Mouse (Mus musculus) kidney, embryonic 15.5 days (tissue): ENCODE data around the gene Calcr. TPM values are rescaled to one million over a fixed set of nuclear protein-coding genes. Genes with fewer than 3 reads are reported as not detected.
"Not testable (repeated sequence)": the region's sequence is repeated elsewhere in the genome, so short reads cannot be mapped to it uniquely, and the experiment has no call there.

ENCODE experiments used
- ATAC-seq: fragments of 200-750 bp; cut with Nextera tagmentation; replicated peaks from 2 replicates; pipeline ENCODE4 v1.8.0; 2017; ENCODE audit warnings: moderate TSS enrichment; ENCODE audit not compliant: low FRiP score
- H3K27ac ChIP-seq: fragments of 300-500 bp; sonication (generic); 2 replicates; pipeline ENCODE4 v1.5.1; 2015; ENCODE audit warnings: mild to moderate bottlenecking, inconsistent platforms
- H3K27me3 ChIP-seq: fragments of 300-500 bp; sonication (generic); 2 replicates; pipeline ENCODE4 v1.6.1; 2015; ENCODE audit warnings: inconsistent platforms
- H3K36me3 ChIP-seq: fragments of 300-500 bp; sonication (generic); 2 replicates; pipeline ENCODE4 v1.6.1; 2015; ENCODE audit warnings: inconsistent platforms
- H3K4me1 ChIP-seq: fragments of 300-500 bp; sonication (generic); 2 replicates; pipeline ENCODE4 v1.6.1; 2015; ENCODE audit warnings: inconsistent platforms
- H3K4me2 ChIP-seq: fragments of 300-500 bp; sonication (generic); 2 replicates; pipeline ENCODE4 v1.6.1; 2015; ENCODE audit warnings: moderate library complexity, mild to moderate bottlenecking, inconsistent platforms
- H3K4me3 ChIP-seq: fragments of 300-500 bp; sonication (generic); replicated peaks from 2 replicates; pipeline ENCODE4 v1.5.1; 2015; ENCODE audit warnings: mild to moderate bottlenecking, inconsistent platforms
- H3K9ac ChIP-seq: fragments of 300-500 bp; sonication (generic); 2 replicates; pipeline ENCODE4 v1.6.1; 2015; ENCODE audit warnings: mild to moderate bottlenecking, inconsistent platforms
- H3K9me3 ChIP-seq: fragments of 300-500 bp; sonication (generic); replicated peaks from 2 replicates; pipeline ENCODE4 v1.6.1; 2016; ENCODE audit warnings: inconsistent platforms
- WGBS: fragments of 180-500 bp; shearing (Covaris S2); methylation state at CpG from one replicate; pipeline ENCODE4 v1.1.7; 2015; ENCODE audit warnings: mixed read lengths; 5-methylcytosine and 5-hydroxymethylcytosine counted together
- polyA plus RNA-seq: library from polyadenylated mRNA; unstranded; fragments of >200 nt; fragmentation: Nextera tagmentation; extraction: Ambion mirVana; gene quantifications from 2 replicates; pipeline ENCODE4 v1.2.1, GENCODE M21; 2015

Gene Calcr
- 0.40 and 0.73 TPM in 2 replicates for polyA plus RNA-seq

DNA sequence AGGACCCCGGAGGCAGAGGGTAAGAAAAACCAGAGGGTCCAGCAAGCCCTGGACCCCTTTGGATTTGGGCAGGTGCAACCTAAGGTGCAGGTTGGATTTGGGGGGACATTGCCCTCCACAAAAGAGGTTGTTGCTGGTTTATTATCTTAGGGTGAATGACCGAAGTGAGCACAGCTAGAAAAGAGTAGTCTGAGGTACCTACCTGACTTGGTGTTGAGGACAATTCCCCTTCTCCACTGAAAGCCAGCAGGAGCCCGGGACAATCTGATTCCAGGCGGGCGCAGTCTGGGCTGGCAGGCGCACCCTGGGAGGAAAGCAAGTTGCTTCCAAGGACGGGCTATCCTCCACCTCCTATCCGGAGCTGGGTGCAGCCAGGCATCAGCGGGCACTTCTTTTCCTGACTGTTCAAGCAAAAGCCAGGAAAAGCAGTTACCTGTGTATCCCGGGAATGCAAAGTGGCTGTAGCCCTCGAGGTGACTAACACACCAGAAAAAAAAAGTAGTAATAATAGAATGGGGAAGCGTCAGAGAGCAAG lies at the start of gene Calcr:
TSS of gene Calcr (minus strand) at position 485 of the 535 bp plus-strand sequence.
- H3K27ac ChIP-seq: no peak within 1 kb of the TSS
- H3K4me2 ChIP-seq: peak within 1 kb of the TSS; percentile 93
- peaks cover 58% of the 10 kb centered on the region for H3K27me3 ChIP-seq
- H3K9ac ChIP-seq: peak within 1 kb of the TSS; percentile 26; the same call in 1 of the 2 replicates
- WGBS: 3% methylated on average over 12 of the region's 12 CpGs
- H3K4me1 ChIP-seq: peaks cover 12% of the 10 kb centered on the region
- no peak for ATAC-seq
- H3K36me3 ChIP-seq: no peaks in the 10 kb centered on the region
- H3K9me3 ChIP-seq: no peaks in the 10 kb centered on the region
- H3K4me3 ChIP-seq: peak within 1 kb of the TSS; percentile 53

- H3K9ac ChIP-seq: no peak overlapping the region
- H3K27me3 ChIP-seq: peaks cover 47% of the 10 kb centered on the region
- H3K27ac ChIP-seq: no peak overlapping the region
- peaks cover 12% of the 10 kb centered on the region for H3K4me1 ChIP-seq
- no peaks in the 10 kb centered on the region for H3K36me3 ChIP-seq
- H3K9me3 ChIP-seq: no peaks in the 10 kb centered on the region
- 70% methylated on average over 2 of the region's 2 CpGs for WGBS
- no peak for ATAC-seq
- H3K4me2 ChIP-seq: no peak overlapping the region
- no peak overlapping the region for H3K4me3 ChIP-seq
Measured at GRCm38 (mm10) chr6:3767485-3767884, 3.0 kb upstream of the Calcr start.

DNA sequence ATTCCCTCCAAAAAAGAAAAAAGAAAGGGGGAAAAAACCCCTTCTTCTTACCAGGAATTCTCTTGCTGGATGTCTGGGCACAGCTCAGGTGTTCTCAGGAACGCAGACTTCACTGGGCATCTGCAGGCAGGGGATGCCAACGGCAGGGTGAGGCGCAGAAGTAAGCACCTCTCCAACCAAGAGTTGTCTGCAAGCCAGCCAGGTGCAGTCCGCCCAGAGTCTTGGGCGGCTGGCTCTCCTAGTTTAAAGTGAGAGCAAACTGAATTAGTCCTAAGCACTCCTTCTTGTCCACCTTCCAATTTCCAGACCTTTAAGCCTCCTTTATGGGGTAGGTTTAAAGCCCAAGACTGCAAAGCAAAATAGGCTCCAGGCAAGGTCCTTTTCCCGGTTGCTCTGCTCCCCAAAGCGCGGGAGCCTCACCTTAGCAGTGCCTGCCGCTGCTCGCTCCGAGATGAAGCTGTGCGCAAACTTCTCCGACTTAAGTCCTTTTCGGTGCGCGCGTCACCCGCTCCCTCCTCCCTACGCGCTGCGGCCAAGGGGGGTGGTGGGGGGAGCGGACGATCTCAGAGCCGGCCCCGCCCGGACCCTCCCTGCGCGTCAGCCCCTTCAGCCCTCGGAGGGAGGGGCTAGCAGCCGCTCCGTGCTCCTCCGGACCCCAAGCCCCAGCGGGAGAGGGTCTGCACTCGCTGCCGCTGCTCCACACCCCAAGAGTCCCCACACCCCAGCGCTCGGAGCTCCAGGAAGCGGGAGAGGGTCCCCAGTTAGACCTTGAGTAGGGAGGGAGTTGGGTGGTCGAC lies 1.1 kb downstream of the Calcr start:
- H3K4me2 ChIP-seq: peak overlapping the region; percentile 93
- H3K9ac ChIP-seq: peak overlapping the region; percentile 26; the same call in 1 of the 2 replicates
- H3K27me3 ChIP-seq: peaks cover 58% of the 10 kb centered on the region
- no peaks in the 10 kb centered on the region for H3K9me3 ChIP-seq
- ATAC-seq: peak; percentile 55
- under 1% methylated on average over 39 of the region's 39 CpGs for WGBS
- no peak overlapping the region for H3K27ac ChIP-seq
- peak overlapping the region; percentile 53 for H3K4me3 ChIP-seq
- H3K36me3 ChIP-seq: no peaks in the 10 kb centered on the region
- peaks cover 12% of the 10 kb centered on the region for H3K4me1 ChIP-seq

- no peak for ATAC-seq
- no peaks in the 10 kb centered on the region for H3K9me3 ChIP-seq
- 77% methylated on average over 3 of the region's 3 CpGs for WGBS
- H3K9ac ChIP-seq: no peak overlapping the region
- H3K27ac ChIP-seq: no peak overlapping the region
- no peaks in the 10 kb centered on the region for H3K27me3 ChIP-seq
- H3K4me1 ChIP-seq: no peaks in the 10 kb centered on the region
- no peak overlapping the region for H3K4me3 ChIP-seq
- no peak overlapping the region for H3K4me2 ChIP-seq
- H3K36me3 ChIP-seq: no peaks in the 10 kb centered on the region
Measured at GRCm38 (mm10) chr6:3751576-3751975, 12.9 kb downstream of the Calcr start.

GRCm38 (mm10) chr6:3749624-3750023 lies 14.9 kb downstream of the Calcr start:
- Histone ChIP-seq H3K9me3 (no peaks in the 10 kb centered on the region), H3K4me3 (no peak overlapping the region), H3K4me2 (no peak overlapping the region), H3K4me1 (no peaks in the 10 kb centered on the region), H3K27ac (no peak overlapping the region), H3K9ac (no peak overlapping the region), H3K27me3 (no peaks in the 10 kb centered on the region), H3K36me3 (no peaks in the 10 kb centered on the region)
- WGBS: 82% methylated on average over 5 of the region's 5 CpGs
- no peak for ATAC-seq

DNA sequence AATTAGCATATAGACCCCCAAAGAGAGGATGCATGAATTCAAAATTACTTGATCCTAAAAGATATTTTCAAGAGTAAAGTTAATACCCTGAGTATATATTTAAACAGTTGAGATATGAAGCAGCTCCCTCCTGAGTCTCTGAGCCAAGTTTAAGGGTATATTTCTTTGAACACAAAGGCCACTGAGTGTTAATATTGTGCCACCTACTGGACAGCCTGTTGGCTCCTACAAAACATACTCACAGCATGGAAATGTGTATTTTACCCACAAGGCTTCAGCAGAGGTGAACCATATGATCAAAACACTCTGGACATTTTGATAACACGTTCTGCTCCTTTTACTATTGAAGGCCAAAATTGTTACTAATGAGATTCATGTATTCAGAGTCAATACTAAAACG lies 19.0 kb downstream of the Calcr start:
- no peaks in the 10 kb centered on the region for H3K4me1 ChIP-seq
- no peak overlapping the region for H3K9ac ChIP-seq
- 43% methylated on average over 2 of the region's 2 CpGs for WGBS
- ATAC-seq: no peak
- no peak overlapping the region for H3K4me2 ChIP-seq
- no peaks in the 10 kb centered on the region for H3K36me3 ChIP-seq
- no peak overlapping the region for H3K4me3 ChIP-seq
- H3K27ac ChIP-seq: no peak overlapping the region
- no peaks in the 10 kb centered on the region for H3K9me3 ChIP-seq
- no peaks in the 10 kb centered on the region for H3K27me3 ChIP-seq

GRCm38 (mm10) chr6:3741996-3742713 lies 22.4 kb downstream of the Calcr start:
- no peak overlapping the region for H3K27ac ChIP-seq
- no peak overlapping the region for H3K4me3 ChIP-seq
- no peak overlapping the region for H3K4me2 ChIP-seq
- H3K9ac ChIP-seq: no peak overlapping the region
- no peaks in the 10 kb centered on the region for H3K9me3 ChIP-seq
- WGBS: 73% methylated on average over 7 of the region's 7 CpGs
- no peak for ATAC-seq
- no peaks in the 10 kb centered on the region for H3K27me3 ChIP-seq
- H3K36me3 ChIP-seq: no peaks in the 10 kb centered on the region
- no peaks in the 10 kb centered on the region for H3K4me1 ChIP-seq

DNA sequence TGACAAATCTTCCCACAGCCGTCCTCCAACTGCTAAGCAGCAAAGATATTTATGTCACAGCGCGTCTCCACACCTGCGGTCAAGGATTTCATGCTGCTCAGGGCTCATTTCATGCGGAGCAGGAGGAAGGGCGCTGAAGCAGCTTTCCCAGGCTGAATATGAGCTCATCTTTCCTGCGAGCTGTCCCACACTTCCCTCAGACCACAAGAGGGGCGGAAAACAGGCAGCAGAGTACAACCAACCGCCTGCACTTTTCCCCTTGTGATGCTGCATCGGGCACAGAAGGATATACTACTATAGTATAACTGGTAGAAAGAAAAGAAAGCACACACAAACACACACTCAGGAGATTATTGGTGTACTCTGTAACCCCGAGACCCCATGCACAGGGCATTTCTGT lies 23.2 kb downstream of the Calcr start:
- ATAC-seq: no peak
- H3K4me2 ChIP-seq: no peak overlapping the region
- WGBS: 53% methylated on average over 11 of the region's 11 CpGs
- H3K9ac ChIP-seq: no peak overlapping the region
- no peaks in the 10 kb centered on the region for H3K9me3 ChIP-seq
- no peaks in the 10 kb centered on the region for H3K4me1 ChIP-seq
- no peaks in the 10 kb centered on the region for H3K27me3 ChIP-seq
- H3K27ac ChIP-seq: no peak overlapping the region
- H3K36me3 ChIP-seq: no peaks in the 10 kb centered on the region
- no peak overlapping the region for H3K4me3 ChIP-seq

DNA sequence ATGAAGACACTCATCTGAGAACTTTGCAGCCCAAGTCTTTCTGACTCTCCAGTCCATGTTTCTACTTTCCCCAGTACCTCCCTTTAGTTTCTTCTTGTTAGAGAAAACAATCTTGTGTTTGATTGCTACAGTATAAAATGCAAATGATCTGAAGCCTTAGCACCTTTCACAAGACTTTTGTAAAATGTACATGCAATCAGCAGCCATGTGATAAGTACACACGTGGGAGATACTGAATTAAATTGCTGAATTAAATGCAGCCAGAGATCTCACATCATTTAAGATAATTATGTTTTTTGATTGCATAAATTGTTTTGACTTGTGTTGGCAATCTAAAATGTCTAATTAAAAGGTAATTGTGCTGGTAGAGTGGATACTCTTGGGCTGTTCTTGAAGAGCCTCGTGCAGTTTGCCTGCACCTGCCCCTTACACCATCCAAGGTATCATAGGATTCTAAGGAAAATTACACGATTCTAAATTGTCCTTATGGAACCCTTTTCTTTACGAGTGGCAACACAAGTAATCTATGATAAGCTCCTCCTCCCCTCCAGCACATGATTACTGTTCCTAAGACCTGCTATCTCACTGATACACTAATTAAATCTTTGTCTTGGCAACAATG lies 34.2 kb downstream of the Calcr start:
- no peaks in the 10 kb centered on the region for H3K27me3 ChIP-seq
- no peak for ATAC-seq

DNA sequence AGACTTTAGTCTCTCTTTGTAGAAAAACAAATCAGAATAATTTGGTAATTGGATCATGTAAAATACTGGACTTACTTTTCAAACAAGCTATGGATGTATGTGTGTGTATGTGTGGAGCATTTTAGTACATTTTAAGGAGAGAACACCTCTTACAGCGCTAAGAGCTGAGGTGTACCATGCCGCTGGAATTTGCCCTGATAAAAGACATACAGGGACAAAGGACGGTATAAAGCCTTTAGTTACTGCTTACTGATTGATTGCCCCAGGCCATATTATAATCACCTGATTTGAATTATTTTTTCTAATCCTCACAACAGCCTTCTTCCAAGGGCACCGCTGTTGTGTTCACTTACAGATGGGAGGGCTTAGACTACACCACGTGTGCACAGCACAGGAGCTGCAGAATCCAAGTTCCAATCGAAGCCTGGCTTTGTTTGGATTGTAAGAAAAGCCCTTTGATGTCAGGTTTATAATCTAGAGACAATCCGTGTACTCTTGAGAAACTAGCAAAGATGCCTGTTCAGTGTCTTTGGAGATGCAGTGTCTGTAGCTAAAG lies 76.3 kb downstream of the Calcr start:
- no peaks in the 10 kb centered on the region for H3K4me1 ChIP-seq
- no peak for ATAC-seq
- H3K27me3 ChIP-seq: no peaks in the 10 kb centered on the region
- WGBS: 65% methylated on average over 7 of the region's 7 CpGs
- no peak overlapping the region for H3K9ac ChIP-seq
- H3K36me3 ChIP-seq: no peaks in the 10 kb centered on the region
- H3K4me2 ChIP-seq: no peak overlapping the region
- H3K27ac ChIP-seq: no peak overlapping the region
- no peaks in the 10 kb centered on the region for H3K9me3 ChIP-seq
- H3K4me3 ChIP-seq: no peak overlapping the region

More for the DNA sequence above, 34.2 kb downstream of the Calcr start:
- no peak overlapping the region for H3K4me2 ChIP-seq
- no peak overlapping the region for H3K9ac ChIP-seq
- H3K4me3 ChIP-seq: no peak overlapping the region
- H3K9me3 ChIP-seq: no peaks in the 10 kb centered on the region
- 73% methylated on average over 4 of the region's 4 CpGs for WGBS
- no peaks in the 10 kb centered on the region for H3K4me1 ChIP-seq
- H3K36me3 ChIP-seq: no peaks in the 10 kb centered on the region
- no peak overlapping the region for H3K27ac ChIP-seq

DNA sequence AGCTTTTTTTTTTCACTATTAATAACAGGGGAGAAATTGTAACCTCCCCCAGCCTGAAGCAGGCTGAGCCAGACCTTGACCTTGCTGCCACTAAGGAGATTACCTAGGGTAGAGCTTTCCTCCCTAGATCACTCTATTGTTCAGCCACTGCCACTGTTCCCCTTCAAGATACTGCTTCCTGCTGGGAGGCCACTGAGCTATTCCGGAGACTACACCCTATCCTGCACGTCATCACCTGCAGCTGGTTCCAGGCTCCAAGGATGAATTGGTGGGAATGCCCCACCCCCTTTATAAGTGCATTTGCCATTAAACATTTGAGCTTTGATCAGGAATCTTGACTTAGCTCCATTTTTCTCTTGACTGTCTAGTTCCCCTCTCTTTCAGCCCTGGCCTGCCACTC lies 86.2 kb downstream of the Calcr start:
- H3K4me3 ChIP-seq, H3K9ac ChIP-seq, H3K9me3 ChIP-seq, H3K27ac ChIP-seq, H3K4me1 ChIP-seq, ATAC-seq, H3K36me3 ChIP-seq, H3K4me2 ChIP-seq, H3K27me3 ChIP-seq: not testable (repeated sequence)
- WGBS: 62% methylated on average over 2 of the region's 2 CpGs

DNA sequence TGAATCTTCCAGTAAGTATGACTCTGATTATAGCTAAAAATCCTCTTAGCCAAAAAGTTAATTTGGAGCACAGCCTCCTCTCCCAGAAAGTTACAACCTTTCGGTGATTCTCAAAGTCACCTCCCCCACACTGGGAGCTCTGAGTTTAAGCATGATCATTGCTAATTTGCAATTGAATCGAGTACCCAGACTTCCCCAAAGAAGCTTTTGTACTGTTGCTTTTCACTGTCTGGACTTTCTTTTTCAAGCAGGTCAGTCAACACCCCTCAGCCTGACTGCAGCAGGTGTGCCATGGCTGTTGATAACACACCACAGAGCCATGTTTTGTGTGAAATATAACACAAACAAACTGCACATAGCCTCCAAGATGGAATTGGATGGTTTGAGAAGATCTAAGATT lies 86.7 kb downstream of the Calcr start:
- Histone ChIP-seq H3K9me3 (no peaks in the 10 kb centered on the region), H3K27me3 (no peaks in the 10 kb centered on the region), H3K4me3 (no peak overlapping the region), H3K36me3 (no peaks in the 10 kb centered on the region), H3K9ac (no peak overlapping the region), H3K4me1 (no peaks in the 10 kb centered on the region), H3K4me2 (no peak overlapping the region), H3K27ac (no peak overlapping the region)
- 79% methylated on average over 2 of the region's 2 CpGs for WGBS
- ATAC-seq: no peak
